Mouse (Mus musculus): ENCODE measurements around the gene Vmn1r77. TPM values are rescaled to one million over a fixed set of nuclear protein-coding genes. Genes with fewer than 3 reads are reported as not detected.

The Vmn1r77 gene
- not detected in 2 replicates for polyA plus RNA-seq (2012; rRNA removed)

GRCm38 (mm10) chr7:12036452-12036851 lies at the start of gene Vmn1r77:
Vmn1r77 (plus strand) TSS chr7:12036752.

Other genes with a start within 250 kb of the Vmn1r77 start
- not detected in 2 replicates for gene Vmn1r74, start 202.8 kb upstream of the Vmn1r77 start, polyA plus RNA-seq (2012; rRNA removed)
- gene Vmn1r75, start 162.1 kb upstream of the Vmn1r77 start, polyA plus RNA-seq (2012; rRNA removed), result not detected in 2 replicates
- gene Vmn1r76, start 98.5 kb upstream of the Vmn1r77 start, polyA plus RNA-seq (2012; rRNA removed), result not detected in 2 replicates
- gene Vmn1r78, start 113.5 kb downstream of the Vmn1r77 start, polyA plus RNA-seq (2012; rRNA removed), result not detected in 2 replicates
- gene Vmn1r79, start 134.5 kb downstream of the Vmn1r77 start, polyA plus RNA-seq (2012; rRNA removed), result not detected in 2 replicates
- not detected in 2 replicates for gene Vmn1r80, start 152.5 kb downstream of the Vmn1r77 start, polyA plus RNA-seq (2012; rRNA removed)
- not detected in 2 replicates for gene Vmn1r81, start 231.5 kb downstream of the Vmn1r77 start, polyA plus RNA-seq (2012; rRNA removed)

Measured in central nervous system, embryonic 18 days (tissue).